Mouse (Mus musculus) thymus, adult 18-20 months (tissue): ENCODE measurements around the gene Gm15091.
"Not testable (repeated sequence)": the region's sequence is repeated elsewhere in the genome, so short reads cannot be mapped to it uniquely, and the experiment has no call there.

Experiments
- DNase-seq, 2 experiments: peaks; one replicate each; pipeline ENCODE4 v3.0.0; 2022; ENCODE audit warnings: mixed read lengths in 2 of 2

Gm15091 gene

DNA sequence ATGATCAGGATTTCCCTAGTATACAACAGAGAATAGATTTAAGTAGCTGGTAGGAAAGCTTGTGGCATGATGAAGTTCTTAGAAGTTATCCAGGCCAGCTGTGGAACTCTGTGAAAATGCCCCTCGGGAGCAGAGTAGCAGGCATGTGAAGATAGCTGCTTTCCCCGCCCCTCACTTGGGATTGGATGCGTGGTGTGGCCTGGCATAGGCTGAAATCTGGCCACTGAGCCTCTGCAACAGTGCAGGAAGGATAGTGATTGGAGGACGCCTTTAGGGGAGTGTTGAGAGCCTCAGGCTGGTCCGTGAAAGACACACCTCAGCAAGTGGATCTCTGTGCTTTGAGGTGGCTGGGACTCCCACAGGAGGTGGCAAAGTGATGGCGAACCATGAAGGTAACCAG, at the start of gene Gm15091:
Gene Gm15091 (plus strand): TSS at position 301 of the 400 bp plus-strand sequence.
- DNase-seq: not testable (repeated sequence)
